Mouse (Mus musculus): ENCODE results near the gene Maged1. TPM values are rescaled to one million over a fixed set of nuclear protein-coding genes. Genes with fewer than 3 reads are reported as not detected.

Maged1 gene
- 74.3 and 89.8 TPM in 2 replicates for polyA plus RNA-seq (2015; fragmentation: Nextera tagmentation; extraction: Ambion mirVana)

GRCm38 (mm10) chrX:94541918-94542355, at the start of gene Maged1:
Gene Maged1 (minus strand): TSS chrX:94542143.
- Histone ChIP-seq H3K27ac (no peak within 1 kb of the TSS), H3K36me3 (no peaks in the 10 kb centered on the region), H3K9ac (peak within 1 kb of the TSS; percentile 67), H3K4me3 (replicated peaks) (peak within 1 kb of the TSS; percentile 65), H3K4me1 (replicated peaks) (no peaks in the 10 kb centered on the region; the same call in 1 of the 2 replicates), H3K4me2 (peak within 1 kb of the TSS; percentile 76), H3K9me3 (replicated peaks) (no peaks in the 10 kb centered on the region), H3K27me3 (peaks cover 35% of the 10 kb centered on the region)
- DNase-seq: peak; percentile 70
- ATAC-seq (ENCODE audit: low read depth): peak; percentile 82
- whole genome bisulfite sequencing (ENCODE audit: insufficient replicate concordance): 10% methylated on average over 32 of the region's 32 CpGs

- Histone ChIP-seq H3K9ac (no peak overlapping the region), H3K36me3 (no peaks in the 10 kb centered on the region), H3K9me3 (replicated peaks) (no peaks in the 10 kb centered on the region), H3K27me3 (no peaks in the 10 kb centered on the region; the same call in 1 of the 2 replicates), H3K4me3 (replicated peaks) (no peak overlapping the region), H3K4me2 (no peak overlapping the region), H3K4me1 (replicated peaks) (no peaks in the 10 kb centered on the region), H3K27ac (no peak overlapping the region)
- no peak for DNase-seq
- 55% methylated on average over 1 of the region's 1 CpGs for WGBS (ENCODE audit: insufficient replicate concordance)
- ATAC-seq (ENCODE audit: low read depth): no peak
Measured at GRCm38 (mm10) chrX:94580251-94580650, 38.3 kb upstream of the Maged1 start.

DNA sequence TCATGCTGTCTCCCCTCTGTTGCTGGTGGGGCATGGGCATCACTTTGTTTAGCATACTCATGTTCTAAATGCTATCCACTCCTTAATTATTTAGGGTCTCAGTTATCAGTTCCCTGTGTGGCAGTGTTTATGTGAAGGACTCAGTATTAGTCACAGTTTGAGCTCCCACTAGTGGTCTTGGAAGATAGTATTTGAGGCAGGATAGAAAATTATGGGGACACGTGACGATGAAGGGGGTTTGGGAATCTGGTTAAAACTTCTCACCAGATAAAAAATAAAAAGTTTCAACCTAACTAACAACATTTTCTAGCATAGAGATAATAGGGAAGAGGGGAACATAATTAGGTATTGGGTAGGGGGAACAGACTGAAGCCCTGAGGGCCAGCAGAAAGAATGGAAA, 22.8 kb upstream of the Maged1 start:
- Histone ChIP-seq H3K9ac (no peak overlapping the region), H3K36me3 (no peaks in the 10 kb centered on the region), H3K4me1 (replicated peaks) (no peaks in the 10 kb centered on the region), H3K4me3 (replicated peaks) (no peak overlapping the region), H3K27ac (no peak overlapping the region), H3K27me3 (no peaks in the 10 kb centered on the region; the same call in 1 of the 2 replicates), H3K4me2 (no peak overlapping the region), H3K9me3 (replicated peaks) (no peaks in the 10 kb centered on the region)
- ATAC-seq (ENCODE audit: low read depth) (no peak), DNase-seq (no peak)
- 54% methylated on average over 2 of the region's 2 CpGs for WGBS (ENCODE audit: insufficient replicate concordance)

- 28% methylated on average over 5 of the region's 5 CpGs for WGBS (ENCODE audit: insufficient replicate concordance)
- Histone ChIP-seq H3K27ac (no peak overlapping the region), H3K9ac (no peak overlapping the region), H3K9me3 (replicated peaks) (no peaks in the 10 kb centered on the region), H3K4me2 (no peak overlapping the region), H3K36me3 (no peaks in the 10 kb centered on the region), H3K27me3 (no peaks in the 10 kb centered on the region; the same call in 1 of the 2 replicates), H3K4me3 (replicated peaks) (no peak overlapping the region), H3K4me1 (replicated peaks) (no peaks in the 10 kb centered on the region)
- DNase-seq (no peak), ATAC-seq (ENCODE audit: low read depth) (no peak)
Measured at GRCm38 (mm10) chrX:94562392-94562791, 20.4 kb upstream of the Maged1 start.

- WGBS (ENCODE audit: insufficient replicate concordance): 33% methylated on average over 3 of the region's 3 CpGs
- no peak overlapping the region for H3K9ac ChIP-seq
- no peaks in the 10 kb centered on the region for H3K9me3 ChIP-seq (replicated peaks)
- ATAC-seq (ENCODE audit: low read depth) (no peak), DNase-seq (no peak)
- H3K4me3 ChIP-seq (replicated peaks): no peak overlapping the region
- H3K4me2 ChIP-seq: no peak overlapping the region
- no peak overlapping the region for H3K27ac ChIP-seq
- H3K36me3 ChIP-seq: no peaks in the 10 kb centered on the region
- H3K4me1 ChIP-seq (replicated peaks): no peaks in the 10 kb centered on the region
- H3K27me3 ChIP-seq: 0 out of 2 replicates have a peak, but pooled peaks cover 5% of the 10 kb centered on the region
Measured at GRCm38 (mm10) chrX:94548227-94548626, 6.3 kb upstream of the Maged1 start.

- no peak for DNase-seq
- Histone ChIP-seq H3K4me3 (replicated peaks) (no peak overlapping the region), H3K4me1 (replicated peaks) (no peaks in the 10 kb centered on the region; the same call in 1 of the 2 replicates), H3K27me3 (peaks cover 22% of the 10 kb centered on the region), H3K27ac (no peak overlapping the region), H3K4me2 (no peak overlapping the region), H3K9ac (no peak overlapping the region), H3K36me3 (no peaks in the 10 kb centered on the region), H3K9me3 (replicated peaks) (no peaks in the 10 kb centered on the region)
- ATAC-seq (ENCODE audit: low read depth): no peak
- 37% methylated on average over 3 of the region's 3 CpGs for WGBS (ENCODE audit: insufficient replicate concordance)
Measured at GRCm38 (mm10) chrX:94545941-94546340, 4.0 kb upstream of the Maged1 start.

- no peaks in the 10 kb centered on the region; the same call in 1 of the 2 replicates for H3K4me1 ChIP-seq (replicated peaks)
- H3K27ac ChIP-seq: no peak overlapping the region
- H3K9me3 ChIP-seq (replicated peaks): no peaks in the 10 kb centered on the region
- DNase-seq (peak; percentile 10), ATAC-seq (ENCODE audit: low read depth) (no peak)
- H3K4me2 ChIP-seq: no peak overlapping the region
- no peaks in the 10 kb centered on the region for H3K36me3 ChIP-seq
- peaks cover 33% of the 10 kb centered on the region for H3K27me3 ChIP-seq
- WGBS (ENCODE audit: insufficient replicate concordance): 9% methylated on average over 1 of the region's 1 CpGs
- H3K4me3 ChIP-seq (replicated peaks): no peak overlapping the region
- H3K9ac ChIP-seq: no peak overlapping the region
Measured at GRCm38 (mm10) chrX:94544923-94545322, 3.0 kb upstream of the Maged1 start.

DNA sequence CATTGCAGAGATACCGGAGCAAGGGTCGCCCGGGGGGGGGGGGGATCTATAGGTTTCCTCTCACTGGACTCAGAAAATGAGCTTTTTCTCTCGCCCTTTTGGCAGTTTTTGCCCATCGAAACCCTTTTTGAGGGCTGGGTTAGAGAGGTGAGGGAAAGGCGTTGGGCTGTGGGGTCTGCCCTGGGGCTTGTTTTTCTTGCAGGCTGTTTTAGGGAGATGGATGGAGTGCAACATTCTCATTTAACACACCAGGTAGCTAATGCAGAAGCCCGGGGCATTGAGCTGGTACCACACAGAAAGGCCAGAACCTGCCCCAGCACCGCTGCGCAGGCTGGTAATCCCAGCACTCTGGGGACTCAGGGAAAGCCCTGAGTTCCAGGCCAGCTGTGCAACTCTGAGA, 593 bp upstream of the Maged1 start:
- Histone ChIP-seq H3K9me3 (replicated peaks) (no peaks in the 10 kb centered on the region), H3K36me3 (no peaks in the 10 kb centered on the region), H3K9ac (peak overlapping the region; percentile 67; the same call in 1 of the 2 replicates), H3K27me3 (peaks cover 35% of the 10 kb centered on the region), H3K4me1 (replicated peaks) (no peaks in the 10 kb centered on the region; the same call in 1 of the 2 replicates), H3K27ac (no peak overlapping the region), H3K4me3 (replicated peaks) (peak overlapping the region; percentile 65), H3K4me2 (peak overlapping the region; percentile 76)
- no peak for ATAC-seq (ENCODE audit: low read depth)
- 38% methylated on average over 9 of the region's 9 CpGs for WGBS (ENCODE audit: insufficient replicate concordance)
- DNase-seq: no peak

GRCm38 (mm10) chrX:94541206-94541605, 737 bp downstream of the Maged1 start:
- peaks cover 35% of the 10 kb centered on the region for H3K27me3 ChIP-seq
- WGBS (ENCODE audit: insufficient replicate concordance): 7% methylated on average over 25 of the region's 25 CpGs
- H3K9ac ChIP-seq: peak overlapping the region; percentile 67
- H3K4me2 ChIP-seq: peak overlapping the region; percentile 76
- ATAC-seq (ENCODE audit: low read depth) (no peak), DNase-seq (no peak)
- no peak overlapping the region for H3K27ac ChIP-seq
- H3K4me3 ChIP-seq (replicated peaks): peak overlapping the region; percentile 65
- H3K36me3 ChIP-seq: no peaks in the 10 kb centered on the region
- no peaks in the 10 kb centered on the region; the same call in 1 of the 2 replicates for H3K4me1 ChIP-seq (replicated peaks)
- H3K9me3 ChIP-seq (replicated peaks): no peaks in the 10 kb centered on the region

GRCm38 (mm10) chrX:94540341-94541201, 1.4 kb downstream of the Maged1 start:
- H3K27me3 ChIP-seq: peaks cover 35% of the 10 kb centered on the region
- H3K4me2 ChIP-seq: peak overlapping the region; percentile 76
- H3K4me3 ChIP-seq (replicated peaks): peak overlapping the region; percentile 65
- H3K9ac ChIP-seq: peak overlapping the region; percentile 67
- 20% methylated on average over 36 of the region's 37 CpGs for WGBS (ENCODE audit: insufficient replicate concordance)
- DNase-seq (no peak), ATAC-seq (ENCODE audit: low read depth) (no peak)
- 0 out of 2 replicates have a peak, but pooled peaks cover 3% of the 10 kb centered on the region for H3K36me3 ChIP-seq
- no peaks in the 10 kb centered on the region for H3K9me3 ChIP-seq (replicated peaks)
- no peaks in the 10 kb centered on the region; the same call in 1 of the 2 replicates for H3K4me1 ChIP-seq (replicated peaks)
- no peak overlapping the region for H3K27ac ChIP-seq

GRCm38 (mm10) chrX:94534346-94534745, 7.6 kb downstream of the Maged1 start:
- Histone ChIP-seq H3K4me2 (no peak overlapping the region), H3K4me1 (replicated peaks) (peaks cover 5% of the 10 kb centered on the region), H3K27me3 (no peaks in the 10 kb centered on the region; the same call in 1 of the 2 replicates), H3K4me3 (replicated peaks) (no peak overlapping the region), H3K27ac (no peak overlapping the region), H3K36me3 (0 out of 2 replicates have a peak, but pooled peaks cover 3% of the 10 kb centered on the region), H3K9me3 (replicated peaks) (no peaks in the 10 kb centered on the region), H3K9ac (no peak overlapping the region)
- ATAC-seq (ENCODE audit: low read depth) (no peak), DNase-seq (no peak)
- WGBS (ENCODE audit: insufficient replicate concordance): 59% methylated on average over 2 of the region's 2 CpGs
